Mouse (Mus musculus) kidney, embryonic 16.5 days (tissue): ENCODE results near the gene Arhgef10l. TPM values are rescaled to one million over a fixed set of nuclear protein-coding genes. Genes with fewer than 3 reads are reported as not detected.

Experiments used
- ATAC-seq: fragments of 200-750 bp; cut with Nextera tagmentation; 2 replicates; pipeline ENCODE4 v1.8.0; 2017; ENCODE audit warnings: moderate TSS enrichment; ENCODE audit not compliant: low FRiP score, low TSS enrichment
- H3K27ac ChIP-seq: fragments of 300-500 bp; sonication (generic); 2 replicates; pipeline ENCODE4 v1.5.1; 2014; ENCODE audit warnings: low read length
- H3K27me3 ChIP-seq: fragments of 300-500 bp; sonication (generic); 2 replicates; pipeline ENCODE4 v1.6.1; 2014; ENCODE audit warnings: low read length, control low read depth, mixed read lengths; ENCODE audit not compliant: insufficient read depth
- H3K36me3 ChIP-seq: fragments of 300-500 bp; sonication (generic); 2 replicates; pipeline ENCODE4 v1.6.1; 2014; ENCODE audit warnings: low read length, control low read depth, mixed read lengths; ENCODE audit not compliant: insufficient read depth
- H3K4me1 ChIP-seq: fragments of 300-500 bp; sonication (generic); 2 replicates; pipeline ENCODE4 v1.6.1; 2014; ENCODE audit warnings: low read length, control low read depth, mixed read lengths; ENCODE audit not compliant: insufficient read depth
- H3K4me2 ChIP-seq: fragments of 300-500 bp; sonication (generic); replicated peaks from 2 replicates; pipeline ENCODE4 v1.6.1; 2014; ENCODE audit warnings: low read depth, low read length
- H3K4me3 ChIP-seq: fragments of 300-500 bp; sonication (generic); 2 replicates; pipeline ENCODE4 v1.5.1; 2014; ENCODE audit warnings: mild to moderate bottlenecking, low read length
- H3K9ac ChIP-seq: fragments of 300-500 bp; sonication (generic); replicated peaks from 2 replicates; pipeline ENCODE4 v1.6.1; 2014; ENCODE audit warnings: low read length
- H3K9me3 ChIP-seq: fragments of 300-500 bp; sonication (generic); 2 replicates; pipeline ENCODE4 v1.6.1; 2016; ENCODE audit warnings: low read length, control low read depth
- WGBS: fragments of 180-500 bp; shearing (Covaris S2); extraction: QIAGEN DNeasy Blood & Tissue Kit; methylation state at CpG from one replicate; pipeline ENCODE4 v1.1.7; 2014; 5-methylcytosine and 5-hydroxymethylcytosine counted together
- polyA plus RNA-seq: library from polyadenylated mRNA; unstranded; fragments of >200 nt; fragmentation: Nextera tagmentation; extraction: Ambion mirVana; gene quantifications from 2 replicates; pipeline ENCODE4 v1.2.1, GENCODE M21; 2015

The Arhgef10l gene
- polyA plus RNA-seq, 1 experiment from 2014 or later, result 25.4 TPM

DNA sequence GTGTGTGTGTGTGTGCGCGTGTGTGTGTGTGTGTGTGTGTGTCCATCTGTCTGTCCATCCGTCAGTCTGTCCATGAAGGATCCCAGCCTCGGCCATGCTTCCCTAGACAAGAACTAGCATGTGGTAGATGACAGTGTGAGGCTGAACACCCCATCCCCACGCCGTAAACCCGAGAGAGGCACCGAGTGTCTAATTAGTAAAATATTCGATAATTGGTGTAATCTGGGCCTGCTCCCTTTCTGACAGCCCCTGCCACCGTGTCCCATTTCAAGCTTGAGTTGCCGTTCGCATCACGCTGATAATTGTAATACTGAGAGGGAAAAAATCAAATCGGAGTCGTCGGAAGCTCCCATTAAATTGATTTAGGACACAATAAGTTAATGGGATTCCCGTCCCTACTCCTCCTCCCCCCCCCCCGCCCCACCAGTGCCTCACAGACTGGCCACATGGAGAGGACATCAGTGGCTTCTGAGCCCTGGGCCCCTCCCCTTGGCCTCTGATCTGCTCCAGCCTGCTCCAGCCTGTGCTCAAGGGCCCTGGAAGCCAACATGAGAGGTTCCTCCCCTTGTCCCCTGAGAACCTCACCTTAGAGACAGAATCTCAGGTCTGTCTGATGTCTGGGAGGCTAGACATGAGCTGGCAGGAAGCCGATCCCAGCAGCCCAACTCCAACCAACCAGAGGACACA is 160.7 kb downstream of the Arhgef10l start:
- no peak overlapping the region for H3K9ac ChIP-seq
- peak; percentile 49; the same call in 1 of the 2 replicates for ATAC-seq
- H3K9me3 ChIP-seq, result no peaks in the 10 kb centered on the region
- H3K36me3 ChIP-seq, result no peaks in the 10 kb centered on the region
- 27% methylated on average over 18 of the region's 19 CpGs for WGBS
- H3K4me1 ChIP-seq, result peaks cover 24% of the 10 kb centered on the region
- no peak overlapping the region for H3K4me3 ChIP-seq
- H3K4me2 ChIP-seq, result no peak overlapping the region
- H3K27ac ChIP-seq, result no peak overlapping the region
- H3K27me3 ChIP-seq, result peaks cover 24% of the 10 kb centered on the region

DNA sequence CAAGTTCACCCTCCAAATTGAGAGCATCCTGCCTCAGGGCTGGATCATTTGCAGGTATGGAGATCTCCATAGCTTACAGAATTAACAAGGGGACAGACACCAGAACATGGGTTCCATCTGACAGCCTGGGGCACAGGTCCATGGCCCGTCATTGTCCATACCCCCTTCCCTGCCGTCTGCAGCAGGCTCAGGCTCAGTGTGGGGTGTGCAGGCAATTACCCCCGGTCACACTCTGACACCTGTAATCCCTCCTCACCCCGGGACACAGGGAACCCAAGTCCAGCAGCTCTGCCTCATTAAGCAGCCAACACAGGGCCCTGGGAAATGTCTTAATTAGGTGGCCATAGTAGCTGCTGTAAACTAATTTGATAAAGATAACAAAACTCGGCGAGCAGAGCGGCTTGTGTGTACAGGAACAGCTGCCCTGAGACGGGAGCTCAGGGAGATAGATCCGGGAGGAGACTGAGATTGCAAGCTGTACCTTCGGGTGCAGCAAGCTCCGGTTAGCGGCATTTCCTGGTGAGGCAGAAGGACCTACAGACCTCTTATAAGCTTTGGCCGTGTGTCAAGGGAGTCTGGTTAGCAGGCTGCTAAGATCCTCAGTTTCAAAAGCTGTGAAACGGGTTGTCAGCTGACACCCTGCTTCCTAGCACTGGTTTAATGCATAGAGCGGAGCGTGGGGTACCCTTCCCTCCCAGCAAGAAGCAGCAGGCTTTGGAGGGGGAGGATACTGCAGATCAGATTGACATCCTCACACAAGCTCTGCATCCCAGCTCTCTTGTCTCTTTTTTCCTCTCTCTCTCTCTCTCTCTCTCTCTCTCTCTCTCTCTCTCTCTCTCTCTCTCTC is 161.5 kb downstream of the Arhgef10l start:
- H3K4me2 ChIP-seq, result no peak overlapping the region
- WGBS, result 4% methylated on average over 16 of the region's 16 CpGs
- no peaks in the 10 kb centered on the region for H3K36me3 ChIP-seq
- 0 out of 2 replicates have a peak, but pooled peaks have one; percentile 54 for ATAC-seq
- H3K27ac ChIP-seq, result no peak overlapping the region
- H3K4me1 ChIP-seq, result peaks cover 24% of the 10 kb centered on the region
- no peaks in the 10 kb centered on the region for H3K9me3 ChIP-seq
- H3K4me3 ChIP-seq, result no peak overlapping the region
- H3K9ac ChIP-seq, result no peak overlapping the region
- H3K27me3 ChIP-seq, result peaks cover 24% of the 10 kb centered on the region

DNA sequence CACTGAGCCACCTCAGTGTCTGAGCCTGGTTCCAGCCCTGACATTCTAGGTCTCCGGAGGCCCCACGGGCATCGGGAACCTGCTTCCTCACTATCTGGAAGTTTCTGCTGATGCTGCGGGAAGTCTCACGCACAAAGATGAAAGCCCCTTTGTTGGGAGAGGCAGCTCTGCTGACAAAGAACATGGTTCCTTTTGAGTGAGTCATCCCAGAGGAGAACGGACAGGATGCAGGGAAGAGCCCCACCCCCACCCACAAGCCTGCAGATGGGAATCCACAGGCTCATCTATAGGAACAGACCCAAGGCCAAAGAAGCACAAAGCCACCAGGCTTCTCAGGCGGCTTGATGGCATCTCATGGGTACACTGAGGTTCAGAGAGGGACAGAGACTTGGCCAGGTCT is 165.0 kb downstream of the Arhgef10l start:
- H3K9ac ChIP-seq, result no peak overlapping the region
- no peak for ATAC-seq
- H3K36me3 ChIP-seq, result no peaks in the 10 kb centered on the region
- no peaks in the 10 kb centered on the region for H3K9me3 ChIP-seq
- H3K4me2 ChIP-seq, result no peak overlapping the region
- peaks cover 32% of the 10 kb centered on the region for H3K4me1 ChIP-seq
- peaks cover 27% of the 10 kb centered on the region for H3K27me3 ChIP-seq
- H3K27ac ChIP-seq, result no peak overlapping the region
- 57% methylated on average over 7 of the region's 7 CpGs for WGBS
- no peak overlapping the region for H3K4me3 ChIP-seq

DNA sequence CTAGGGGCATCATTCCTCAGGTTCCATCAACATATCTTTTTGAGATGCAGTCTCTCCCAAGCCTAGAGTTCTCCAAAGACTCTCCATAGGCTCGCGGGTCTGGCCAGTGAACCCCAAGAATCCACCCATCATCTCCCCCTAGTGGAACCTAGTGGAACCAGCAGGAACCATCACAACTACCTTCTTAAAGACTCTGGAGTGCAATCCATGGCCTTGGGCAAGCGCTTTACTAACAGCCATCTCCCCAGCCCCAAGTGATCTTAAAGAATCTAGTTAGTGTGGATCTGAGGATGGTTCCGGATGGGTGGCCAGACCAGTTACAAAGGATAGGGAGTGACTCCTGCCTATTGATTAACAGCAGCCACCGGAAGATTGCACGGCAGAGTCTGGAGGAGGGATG is 166.2 kb downstream of the Arhgef10l start:
- Histone ChIP-seq H3K4me1 (peaks cover 23% of the 10 kb centered on the region), H3K27ac (no peak overlapping the region), H3K9ac (no peak overlapping the region), H3K4me3 (no peak overlapping the region), H3K4me2 (no peak overlapping the region), H3K27me3 (peaks cover 26% of the 10 kb centered on the region), H3K9me3 (no peaks in the 10 kb centered on the region), H3K36me3 (no peaks in the 10 kb centered on the region)
- no peak for ATAC-seq
- WGBS, result 74% methylated on average over 6 of the region's 6 CpGs

DNA sequence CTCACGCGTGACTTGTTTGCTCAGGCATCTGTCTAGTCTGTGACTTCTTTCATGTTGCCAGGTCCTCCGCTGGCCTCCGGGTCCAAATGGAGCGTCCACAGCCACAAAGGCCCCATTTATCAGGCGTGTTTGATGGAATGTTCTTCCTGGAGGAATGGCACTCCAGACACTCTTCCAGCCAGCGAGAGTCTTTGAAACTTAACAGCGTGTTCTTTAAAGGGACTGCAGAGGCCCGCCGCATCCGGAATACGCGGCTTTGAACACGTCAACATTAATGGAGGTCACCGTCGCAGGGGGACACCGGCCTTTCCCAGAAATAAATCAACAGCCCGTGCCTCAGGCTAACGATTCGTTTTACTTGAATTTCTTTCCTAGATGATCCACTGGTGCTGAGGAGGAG is 168.6 kb downstream of the Arhgef10l start:
- Histone ChIP-seq H3K9ac (no peak overlapping the region), H3K27ac (no peak overlapping the region), H3K36me3 (no peaks in the 10 kb centered on the region), H3K9me3 (no peaks in the 10 kb centered on the region), H3K4me1 (peaks cover 18% of the 10 kb centered on the region), H3K27me3 (peaks cover 24% of the 10 kb centered on the region), H3K4me3 (no peak overlapping the region), H3K4me2 (no peak overlapping the region)
- no peak for ATAC-seq
- WGBS, result 8% methylated on average over 20 of the region's 20 CpGs

DNA sequence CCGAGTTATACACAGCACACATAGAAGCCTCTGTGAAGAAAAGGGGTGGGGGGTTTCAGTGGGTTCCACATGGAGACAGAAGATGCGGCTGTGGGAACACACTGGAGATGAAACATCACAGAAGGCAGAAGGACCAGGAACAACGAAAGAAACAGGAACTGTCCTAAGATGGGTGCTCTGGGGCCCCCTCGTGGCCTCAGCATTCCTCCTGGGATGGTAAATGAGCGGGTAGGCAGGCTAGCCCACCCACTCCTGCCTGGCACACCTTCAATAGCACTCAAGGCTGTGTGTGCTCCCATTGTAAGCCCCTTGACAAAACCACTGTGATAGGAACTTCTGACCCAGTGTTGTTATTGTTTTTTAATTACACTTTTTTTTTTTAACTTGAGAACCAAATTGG is 174.3 kb downstream of the Arhgef10l start:
- peaks cover 17% of the 10 kb centered on the region for H3K27me3 ChIP-seq
- H3K36me3 ChIP-seq, result no peaks in the 10 kb centered on the region
- H3K4me3 ChIP-seq, result no peak overlapping the region
- H3K4me2 ChIP-seq, result no peak overlapping the region
- no peaks in the 10 kb centered on the region for H3K9me3 ChIP-seq
- ATAC-seq, result no peak
- 41% methylated on average over 5 of the region's 5 CpGs for WGBS
- H3K9ac ChIP-seq, result no peak overlapping the region
- H3K27ac ChIP-seq, result no peak overlapping the region
- H3K4me1 ChIP-seq, result no peaks in the 10 kb centered on the region

DNA sequence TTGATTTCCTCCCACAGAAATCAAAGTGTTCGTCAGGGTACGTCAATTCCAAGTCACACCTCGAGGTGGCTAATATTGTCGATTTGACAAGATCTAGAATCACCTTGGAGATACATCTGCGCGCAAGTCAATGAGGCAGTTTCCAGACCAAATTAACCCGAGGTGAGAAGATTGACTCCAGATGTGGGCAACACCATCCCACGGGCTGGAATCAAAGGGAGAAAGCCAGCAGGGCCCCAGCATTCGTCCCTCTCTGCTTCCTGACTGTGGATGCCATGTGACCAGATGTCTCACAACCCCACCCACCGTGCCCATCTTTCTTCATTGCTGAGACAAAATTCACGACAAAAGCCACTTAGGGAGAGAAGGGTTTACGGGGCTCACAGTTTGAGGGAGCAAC is 180.4 kb downstream of the Arhgef10l start:
- 0 out of 2 replicates have a peak, but pooled peaks cover 9% of the 10 kb centered on the region for H3K27me3 ChIP-seq
- WGBS, result 41% methylated on average over 12 of the region's 12 CpGs
- H3K27ac ChIP-seq, result no peak overlapping the region
- H3K4me2 ChIP-seq, result no peak overlapping the region
- H3K4me1 ChIP-seq, result peaks cover 4% of the 10 kb centered on the region; the same call in 1 of the 2 replicates
- no peaks in the 10 kb centered on the region for H3K9me3 ChIP-seq
- no peaks in the 10 kb centered on the region for H3K36me3 ChIP-seq
- H3K4me3 ChIP-seq, result no peak overlapping the region
- ATAC-seq, result no peak
- no peak overlapping the region for H3K9ac ChIP-seq

DNA sequence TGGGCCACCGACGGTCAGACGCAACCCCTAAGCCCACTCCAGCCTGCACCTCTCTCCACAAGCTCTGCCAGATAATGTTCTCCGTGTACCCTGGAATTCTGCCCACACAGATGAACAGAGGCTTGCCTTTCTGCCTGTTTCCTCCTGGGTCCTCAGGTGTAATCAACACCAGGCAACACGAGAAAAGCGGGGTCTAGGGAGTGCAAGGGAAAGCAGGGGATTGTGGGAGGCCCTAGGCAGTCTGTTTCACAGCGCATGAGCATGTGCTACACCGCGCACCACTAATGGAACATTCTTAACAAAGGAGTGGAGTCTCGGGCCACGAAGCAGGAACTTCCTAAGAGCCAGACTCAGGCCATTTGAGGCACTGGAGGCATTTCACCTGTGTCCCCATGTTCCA is 182.7 kb downstream of the Arhgef10l start:
- no peaks in the 10 kb centered on the region for H3K9me3 ChIP-seq
- H3K4me3 ChIP-seq, result no peak overlapping the region
- H3K4me2 ChIP-seq, result no peak overlapping the region
- ATAC-seq, result no peak
- H3K27me3 ChIP-seq, result 0 out of 2 replicates have a peak, but pooled peaks cover 9% of the 10 kb centered on the region
- H3K36me3 ChIP-seq, result no peaks in the 10 kb centered on the region
- H3K9ac ChIP-seq, result no peak overlapping the region
- 70% methylated on average over 11 of the region's 11 CpGs for WGBS
- peaks cover 14% of the 10 kb centered on the region for H3K4me1 ChIP-seq
- no peak overlapping the region for H3K27ac ChIP-seq

DNA sequence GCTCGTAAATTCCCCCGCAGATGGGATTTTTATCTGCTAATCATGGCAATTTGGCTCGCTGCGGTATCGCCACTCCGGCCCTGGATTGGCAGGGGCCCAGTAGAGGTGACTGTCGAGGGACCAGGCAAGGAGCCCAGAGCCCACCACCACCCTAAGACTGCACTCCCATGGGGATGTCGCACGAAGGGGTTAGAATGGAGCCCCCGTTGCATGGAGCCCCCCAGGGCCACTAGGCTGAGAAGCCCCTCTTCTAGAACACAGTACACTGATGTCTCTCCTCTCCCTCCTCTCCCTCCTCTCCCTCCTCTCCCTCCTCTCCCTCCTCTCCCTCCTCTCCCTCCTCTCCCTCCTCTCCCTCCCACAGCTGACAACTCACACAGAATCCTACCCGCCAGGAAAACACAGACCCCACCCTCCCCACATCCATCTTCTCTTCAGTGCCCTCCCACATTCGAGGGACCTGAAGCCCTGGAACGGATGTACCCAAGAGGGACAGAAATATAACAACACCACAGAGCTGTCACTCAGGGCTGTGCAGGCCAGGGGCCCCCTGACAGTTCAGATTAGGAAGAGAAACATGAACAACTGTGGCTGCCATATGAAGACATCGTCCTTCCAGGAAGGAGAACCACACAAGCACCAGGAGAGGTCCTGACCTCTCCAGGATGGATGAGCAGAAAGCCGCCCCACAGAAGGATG is 185.3 kb downstream of the Arhgef10l start:
- Histone ChIP-seq H3K27me3 (0 out of 2 replicates have a peak, but pooled peaks cover 9% of the 10 kb centered on the region), H3K36me3 (no peaks in the 10 kb centered on the region), H3K9ac (no peak overlapping the region), H3K9me3 (no peaks in the 10 kb centered on the region), H3K4me1 (peaks cover 14% of the 10 kb centered on the region), H3K27ac (no peak overlapping the region), H3K4me2 (no peak overlapping the region), H3K4me3 (no peak overlapping the region)
- ATAC-seq, result no peak
- WGBS, result 20% methylated on average over 15 of the region's 15 CpGs
